Mouse (Mus musculus): ENCODE measurements around the gene Hyal3. TPM values are rescaled to one million over a fixed set of nuclear protein-coding genes. Genes with fewer than 3 reads are reported as not detected.
A peak's percentile ranks its signal among the peaks of the same experiment; 100 is the strongest.

Hyal3 gene
- polyA plus RNA-seq, 1 experiment from 2014 or later, result 1.4 TPM

DNA sequence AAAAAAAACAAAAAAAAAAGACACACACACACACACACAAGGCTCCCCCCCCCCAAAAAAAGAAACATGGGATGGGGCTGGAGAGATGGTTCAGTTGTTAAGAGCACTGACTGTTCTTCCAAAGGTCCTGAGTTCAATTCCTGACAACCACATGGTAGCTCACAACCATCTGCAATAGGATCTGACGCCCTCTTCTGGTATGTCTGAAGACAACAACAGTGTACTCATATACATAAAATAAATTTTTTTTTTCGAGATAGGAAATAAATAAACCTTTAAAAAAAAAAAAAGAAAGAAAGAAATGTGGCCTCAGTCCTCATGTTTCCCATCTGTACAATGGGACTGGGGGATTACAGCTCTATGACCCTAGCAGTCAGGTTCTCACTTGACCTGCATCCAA, 36.8 kb downstream of the Hyal3 start:
- no peak overlapping the region for H3K27ac ChIP-seq (ENCODE audit: low read length)
- WGBS, result 78% methylated on average over 2 of the region's 2 CpGs
- peaks cover 33% of the 10 kb centered on the region for H3K36me3 ChIP-seq (ENCODE audit: control insufficient read depth, insufficient read depth)
- H3K27me3 ChIP-seq (replicated peaks; ENCODE audit: control insufficient read depth, insufficient read depth, low read length), result no peaks in the 10 kb centered on the region
- no peak overlapping the region for H3K4me3 ChIP-seq (replicated peaks; ENCODE audit: low read length)
- no peak for ATAC-seq
- H3K4me1 ChIP-seq (replicated peaks; ENCODE audit: control insufficient read depth, insufficient read depth, low read length), result peaks cover 12% of the 10 kb centered on the region
- no peaks in the 10 kb centered on the region for H3K9me3 ChIP-seq (ENCODE audit: control insufficient read depth, low read length)
- H3K9ac ChIP-seq (replicated peaks; ENCODE audit: low read depth, low read length), result no peak overlapping the region
- no peak overlapping the region for H3K4me2 ChIP-seq (ENCODE audit: low read length)

DNA sequence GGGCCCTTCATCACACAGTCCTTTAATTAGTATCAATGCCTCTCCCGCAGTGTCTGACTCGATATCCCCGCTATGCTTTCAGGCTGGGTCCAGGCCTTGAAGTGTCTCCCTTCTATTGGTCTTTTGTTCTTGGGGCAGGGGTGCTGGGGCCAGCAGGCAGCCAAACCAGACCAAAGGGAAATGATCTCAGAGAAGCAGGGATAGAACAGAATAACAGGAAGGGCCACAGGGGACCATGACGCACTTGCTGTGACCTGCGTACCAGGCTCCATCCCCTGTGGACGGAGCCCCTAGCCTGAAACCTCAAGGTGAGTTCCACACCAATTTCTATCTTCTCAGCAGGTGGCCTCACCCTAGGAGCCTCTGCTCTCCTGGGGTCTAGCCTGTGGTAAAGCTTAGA, 37.5 kb downstream of the Hyal3 start:
- ATAC-seq, result no peak
- H3K4me3 ChIP-seq (replicated peaks; ENCODE audit: low read length), result no peak overlapping the region
- peaks cover 11% of the 10 kb centered on the region for H3K4me1 ChIP-seq (replicated peaks; ENCODE audit: control insufficient read depth, insufficient read depth, low read length)
- no peaks in the 10 kb centered on the region for H3K27me3 ChIP-seq (replicated peaks; ENCODE audit: control insufficient read depth, insufficient read depth, low read length)
- H3K4me2 ChIP-seq (ENCODE audit: low read length), result no peak overlapping the region
- H3K9me3 ChIP-seq (ENCODE audit: control insufficient read depth, low read length), result no peaks in the 10 kb centered on the region
- peaks cover 33% of the 10 kb centered on the region for H3K36me3 ChIP-seq (ENCODE audit: control insufficient read depth, insufficient read depth)
- 83% methylated on average over 6 of the region's 6 CpGs for WGBS
- no peak overlapping the region for H3K9ac ChIP-seq (replicated peaks; ENCODE audit: low read depth, low read length)
- H3K27ac ChIP-seq (ENCODE audit: low read length), result no peak overlapping the region

DNA sequence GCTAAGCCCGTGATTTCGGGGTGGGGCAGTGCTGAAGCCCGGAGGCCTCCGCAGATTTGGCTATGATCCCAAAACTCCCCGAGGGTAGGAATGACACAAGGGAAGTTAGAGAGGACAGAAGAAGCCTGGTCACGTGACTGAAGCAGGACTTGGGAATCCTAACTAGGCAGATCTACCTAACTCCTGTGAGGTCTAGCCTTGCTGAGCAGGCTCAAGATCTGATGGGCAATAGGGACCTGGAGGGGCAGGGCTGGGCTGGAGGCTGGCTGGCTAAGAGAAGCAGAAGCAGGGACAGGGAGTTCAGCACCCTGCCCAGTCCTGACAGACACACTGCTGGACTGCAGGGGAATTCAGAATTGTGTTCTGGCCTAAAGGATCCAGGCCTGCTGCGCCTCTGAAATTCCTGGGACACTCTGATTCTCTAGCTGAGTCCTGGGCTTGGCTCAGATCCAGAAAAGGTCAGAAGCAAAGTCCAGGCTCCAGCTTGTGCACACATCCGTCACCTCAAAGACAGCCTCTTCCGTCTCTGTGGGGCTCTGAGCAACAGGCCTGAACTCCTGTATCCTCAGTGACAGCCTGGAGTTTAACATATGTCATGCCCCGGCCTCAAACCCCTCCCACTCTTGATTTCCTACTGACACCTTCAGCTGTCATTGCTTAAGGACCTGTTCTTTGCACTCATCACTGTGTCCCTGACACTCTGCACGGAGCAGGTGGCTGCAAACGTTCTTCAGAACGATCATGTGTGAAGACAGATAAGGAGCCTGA, 38.3 kb downstream of the Hyal3 start:
- Histone ChIP-seq H3K27me3 (replicated peaks; ENCODE audit: control insufficient read depth, insufficient read depth, low read length) (no peaks in the 10 kb centered on the region), H3K27ac (ENCODE audit: low read length) (peak overlapping the region; percentile 41), H3K4me3 (replicated peaks; ENCODE audit: low read length) (no peak overlapping the region), H3K4me1 (replicated peaks; ENCODE audit: control insufficient read depth, insufficient read depth, low read length) (peaks cover 9% of the 10 kb centered on the region), H3K4me2 (ENCODE audit: low read length) (no peak overlapping the region), H3K9ac (replicated peaks; ENCODE audit: low read depth, low read length) (no peak overlapping the region), H3K36me3 (ENCODE audit: control insufficient read depth, insufficient read depth) (peaks cover 33% of the 10 kb centered on the region), H3K9me3 (ENCODE audit: control insufficient read depth, low read length) (no peaks in the 10 kb centered on the region)
- WGBS, result 37% methylated on average over 13 of the region's 13 CpGs
- ATAC-seq, result no peak

DNA sequence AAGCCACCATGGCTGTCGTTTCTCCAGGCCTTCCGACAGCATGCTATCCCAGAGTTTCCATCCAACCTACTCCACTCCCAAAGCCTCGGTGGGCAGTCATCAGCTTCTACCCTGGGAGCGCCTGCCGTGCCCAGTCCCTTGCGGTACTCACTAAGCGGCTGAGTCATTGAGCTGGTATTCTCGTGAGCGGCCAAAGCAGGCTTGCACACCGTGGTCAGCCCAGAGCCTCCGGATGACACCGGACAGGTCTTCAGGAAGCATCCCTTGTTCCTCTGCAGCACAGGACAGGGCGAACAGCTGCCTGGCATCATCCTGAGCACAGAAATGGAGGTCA, 38.9 kb downstream of the Hyal3 start:
- H3K9ac ChIP-seq (replicated peaks; ENCODE audit: low read depth, low read length), result no peak overlapping the region
- 80% methylated on average over 13 of the region's 13 CpGs for WGBS
- no peaks in the 10 kb centered on the region for H3K9me3 ChIP-seq (ENCODE audit: control insufficient read depth, low read length)
- no peak overlapping the region for H3K4me3 ChIP-seq (replicated peaks; ENCODE audit: low read length)
- no peak overlapping the region for H3K4me2 ChIP-seq (ENCODE audit: low read length)
- peaks cover 12% of the 10 kb centered on the region for H3K4me1 ChIP-seq (replicated peaks; ENCODE audit: control insufficient read depth, insufficient read depth, low read length)
- no peaks in the 10 kb centered on the region for H3K27me3 ChIP-seq (replicated peaks; ENCODE audit: control insufficient read depth, insufficient read depth, low read length)
- peaks cover 33% of the 10 kb centered on the region for H3K36me3 ChIP-seq (ENCODE audit: control insufficient read depth, insufficient read depth)
- ATAC-seq, result no peak
- H3K27ac ChIP-seq (ENCODE audit: low read length), result no peak overlapping the region

GRCm38 (mm10) chr9:107620954-107621353, 40.3 kb downstream of the Hyal3 start:
- Histone ChIP-seq H3K4me2 (ENCODE audit: low read length) (no peak overlapping the region), H3K27me3 (replicated peaks; ENCODE audit: control insufficient read depth, insufficient read depth, low read length) (no peaks in the 10 kb centered on the region), H3K9ac (replicated peaks; ENCODE audit: low read depth, low read length) (no peak overlapping the region), H3K4me1 (replicated peaks; ENCODE audit: control insufficient read depth, insufficient read depth, low read length) (peaks cover 13% of the 10 kb centered on the region), H3K27ac (ENCODE audit: low read length) (no peak overlapping the region), H3K9me3 (ENCODE audit: control insufficient read depth, low read length) (no peaks in the 10 kb centered on the region), H3K36me3 (ENCODE audit: control insufficient read depth, insufficient read depth) (peaks cover 19% of the 10 kb centered on the region), H3K4me3 (replicated peaks; ENCODE audit: low read length) (no peak overlapping the region)
- no peak for ATAC-seq

- H3K9me3 ChIP-seq (ENCODE audit: control insufficient read depth, low read length), result no peaks in the 10 kb centered on the region
- H3K36me3 ChIP-seq (ENCODE audit: control insufficient read depth, insufficient read depth), result no peaks in the 10 kb centered on the region
- no peak overlapping the region for H3K9ac ChIP-seq (replicated peaks; ENCODE audit: low read depth, low read length)
- H3K4me1 ChIP-seq (replicated peaks; ENCODE audit: control insufficient read depth, insufficient read depth, low read length), result peaks cover 39% of the 10 kb centered on the region
- H3K4me2 ChIP-seq (ENCODE audit: low read length), result no peak overlapping the region
- H3K27me3 ChIP-seq (replicated peaks; ENCODE audit: control insufficient read depth, insufficient read depth, low read length), result no peaks in the 10 kb centered on the region
- 74% methylated on average over 5 of the region's 5 CpGs for whole genome bisulfite sequencing
- H3K4me3 ChIP-seq (replicated peaks; ENCODE audit: low read length), result no peak overlapping the region
- ATAC-seq, result no peak
- H3K27ac ChIP-seq (ENCODE audit: low read length), result no peak overlapping the region
Observed at GRCm38 (mm10) chr9:107624539-107624938, 43.9 kb downstream of the Hyal3 start.

DNA sequence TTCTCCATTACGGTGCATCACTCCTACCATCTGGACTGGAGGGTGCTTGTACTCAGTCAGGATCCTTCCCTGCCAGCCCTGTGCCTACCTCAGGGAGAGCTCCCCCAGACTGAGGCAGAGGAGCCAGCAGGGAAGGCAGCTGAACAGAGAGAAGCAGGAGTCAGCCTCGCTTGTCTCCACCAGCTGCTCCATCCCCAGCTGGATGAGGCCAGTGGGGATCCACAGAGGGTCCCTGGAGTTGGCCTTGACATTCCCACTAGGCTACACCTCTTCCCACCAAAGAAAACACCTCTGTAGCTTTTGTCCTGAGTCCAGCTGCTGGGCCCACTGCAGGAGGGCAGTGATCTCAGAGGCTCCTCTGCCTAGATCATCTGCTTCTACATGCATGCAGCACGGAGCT, 44.3 kb downstream of the Hyal3 start:
- no peak overlapping the region for H3K4me3 ChIP-seq (replicated peaks; ENCODE audit: low read length)
- 87% methylated on average over 3 of the region's 3 CpGs for whole genome bisulfite sequencing
- peaks cover 43% of the 10 kb centered on the region for H3K4me1 ChIP-seq (replicated peaks; ENCODE audit: control insufficient read depth, insufficient read depth, low read length)
- H3K27ac ChIP-seq (ENCODE audit: low read length), result no peak overlapping the region
- no peak for ATAC-seq
- H3K27me3 ChIP-seq (replicated peaks; ENCODE audit: control insufficient read depth, insufficient read depth, low read length), result no peaks in the 10 kb centered on the region
- no peak overlapping the region for H3K4me2 ChIP-seq (ENCODE audit: low read length)
- H3K9me3 ChIP-seq (ENCODE audit: control insufficient read depth, low read length), result no peaks in the 10 kb centered on the region
- H3K9ac ChIP-seq (replicated peaks; ENCODE audit: low read depth, low read length), result no peak overlapping the region
- H3K36me3 ChIP-seq (ENCODE audit: control insufficient read depth, insufficient read depth), result no peaks in the 10 kb centered on the region

- no peak overlapping the region for H3K9ac ChIP-seq (replicated peaks; ENCODE audit: low read depth, low read length)
- H3K4me2 ChIP-seq (ENCODE audit: low read length), result no peak overlapping the region
- H3K27me3 ChIP-seq (replicated peaks; ENCODE audit: control insufficient read depth, insufficient read depth, low read length), result no peaks in the 10 kb centered on the region
- ATAC-seq, result no peak
- no peaks in the 10 kb centered on the region for H3K36me3 ChIP-seq (ENCODE audit: control insufficient read depth, insufficient read depth)
- no peaks in the 10 kb centered on the region for H3K9me3 ChIP-seq (ENCODE audit: control insufficient read depth, low read length)
- H3K4me3 ChIP-seq (replicated peaks; ENCODE audit: low read length), result no peak overlapping the region
- 81% methylated on average over 12 of the region's 12 CpGs for WGBS
- H3K27ac ChIP-seq (ENCODE audit: low read length), result peak overlapping the region; percentile 92
- H3K4me1 ChIP-seq (replicated peaks; ENCODE audit: control insufficient read depth, insufficient read depth, low read length), result peaks cover 49% of the 10 kb centered on the region
Observed at GRCm38 (mm10) chr9:107625351-107626128, 44.9 kb downstream of the Hyal3 start.

DNA sequence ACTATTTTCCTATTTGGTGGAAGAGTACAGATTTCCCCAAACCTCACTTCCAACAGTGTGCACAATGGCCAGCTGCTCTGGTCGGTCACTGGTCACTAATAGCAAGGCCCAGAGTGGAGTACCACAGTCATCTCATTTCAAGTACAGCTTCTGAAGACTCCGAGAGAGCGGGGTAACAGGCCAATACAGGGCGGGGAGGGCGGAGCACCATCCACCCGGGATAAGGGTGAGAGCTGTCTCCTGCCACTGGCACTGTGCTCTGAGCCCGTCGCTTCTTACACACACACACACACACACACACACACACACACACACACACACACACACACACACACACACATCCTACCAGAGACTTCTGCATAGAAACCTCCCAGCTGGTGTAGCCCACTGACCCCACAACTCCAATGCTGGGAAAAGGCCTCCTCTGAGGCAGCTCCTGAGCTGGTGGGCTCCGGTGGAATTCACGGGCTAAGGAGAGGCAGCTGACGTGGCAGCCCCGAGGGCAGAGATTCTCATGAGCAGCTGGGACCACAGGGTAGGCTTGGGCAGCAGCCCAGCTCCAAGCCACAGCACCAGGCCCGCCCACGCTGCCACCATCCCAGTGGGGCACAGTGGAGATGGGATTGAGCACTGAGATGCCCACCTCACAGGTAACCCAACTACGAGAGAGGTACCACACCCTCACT, 45.7 kb downstream of the Hyal3 start:
- ATAC-seq, result peak; percentile 59
- peak overlapping the region; percentile 25 for H3K4me2 ChIP-seq (ENCODE audit: low read length)
- H3K9ac ChIP-seq (replicated peaks; ENCODE audit: low read depth, low read length), result peak overlapping the region; percentile 56
- H3K27me3 ChIP-seq (replicated peaks; ENCODE audit: control insufficient read depth, insufficient read depth, low read length), result no peaks in the 10 kb centered on the region
- H3K27ac ChIP-seq (ENCODE audit: low read length), result peak overlapping the region; percentile 92
- no peaks in the 10 kb centered on the region for H3K9me3 ChIP-seq (ENCODE audit: control insufficient read depth, low read length)
- 29% methylated on average over 13 of the region's 15 CpGs for WGBS
- H3K4me1 ChIP-seq (replicated peaks; ENCODE audit: control insufficient read depth, insufficient read depth, low read length), result peaks cover 57% of the 10 kb centered on the region
- H3K36me3 ChIP-seq (ENCODE audit: control insufficient read depth, insufficient read depth), result no peaks in the 10 kb centered on the region
- H3K4me3 ChIP-seq (replicated peaks; ENCODE audit: low read length), result peak overlapping the region; percentile 14; the same call in 1 of the 2 replicates

Measured in forebrain, embryonic 16.5 days (tissue).